Mouse (Mus musculus) hindlimb bud, embryonic 11.5 days (tissue): ENCODE data around the gene Apobec3.
A peak's percentile ranks its signal among the peaks of the same experiment; 100 is the strongest.

Source experiments
- DNase-seq: peaks from one replicate; pipeline ENCODE4 v3.0.0-alpha.2; 2012; ENCODE audit warnings: low read depth, low spot score; ENCODE audit errors: extremely low spot score

Apobec3 gene

GRCm38 (mm10) chr15:79891436-79892212, at the start of gene Apobec3:
TSS of gene Apobec3 (plus strand) at chr15:79891659.
- DNase-seq = peak; percentile 22

GRCm38 (mm10) chr15:79842985-79843384, 48.5 kb upstream of the Apobec3 start:
- DNase-seq = no peak

- no peak for DNase-seq
Measured at GRCm38 (mm10) chr15:79845986-79846385, 45.5 kb upstream of the Apobec3 start.

GRCm38 (mm10) chr15:79847100-79847499, 44.4 kb upstream of the Apobec3 start:
- DNase-seq = no peak

GRCm38 (mm10) chr15:79850143-79850542, 41.3 kb upstream of the Apobec3 start:
- DNase-seq = no peak

- DNase-seq = no peak
Measured at GRCm38 (mm10) chr15:79858979-79859378, 32.5 kb upstream of the Apobec3 start.

GRCm38 (mm10) chr15:79859821-79860220, 31.6 kb upstream of the Apobec3 start:
- no peak for DNase-seq

- DNase-seq = no peak
Measured at GRCm38 (mm10) chr15:79867260-79868002, 24.0 kb upstream of the Apobec3 start.

GRCm38 (mm10) chr15:79873545-79873944, 17.9 kb upstream of the Apobec3 start:
- DNase-seq = no peak

GRCm38 (mm10) chr15:79873995-79874394, 17.5 kb upstream of the Apobec3 start:
- no peak for DNase-seq

GRCm38 (mm10) chr15:79875261-79875995, 16.0 kb upstream of the Apobec3 start:
- no peak for DNase-seq

GRCm38 (mm10) chr15:79878725-79879136, 12.7 kb upstream of the Apobec3 start:
- DNase-seq = no peak

- no peak for DNase-seq
Measured at GRCm38 (mm10) chr15:79879319-79879718, 12.1 kb upstream of the Apobec3 start.

- no peak for DNase-seq
Measured at GRCm38 (mm10) chr15:79880477-79880876, 11.0 kb upstream of the Apobec3 start.

GRCm38 (mm10) chr15:79882623-79883267, 8.7 kb upstream of the Apobec3 start:
- no peak for DNase-seq

GRCm38 (mm10) chr15:79883352-79883822, 8.1 kb upstream of the Apobec3 start:
- no peak for DNase-seq

- DNase-seq = no peak
Measured at GRCm38 (mm10) chr15:79884820-79885219, 6.6 kb upstream of the Apobec3 start.

- DNase-seq = no peak
Measured at GRCm38 (mm10) chr15:79892213-79892541, 718 bp downstream of the Apobec3 start.

GRCm38 (mm10) chr15:79892995-79893823, 1.8 kb downstream of the Apobec3 start:
- DNase-seq = no peak

GRCm38 (mm10) chr15:79893824-79894123, 2.3 kb downstream of the Apobec3 start:
- DNase-seq = no peak
